Mouse (Mus musculus): ENCODE data around the gene Smarcd3. TPM values are rescaled to one million over a fixed set of nuclear protein-coding genes. Genes with fewer than 3 reads are reported as not detected.
A peak's percentile ranks its signal among the peaks of the same experiment; 100 is the strongest.

Gene Smarcd3
- total RNA-seq (2021) = 10 to 100 TPM; 61.4 to 67.8 TPM

DNA sequence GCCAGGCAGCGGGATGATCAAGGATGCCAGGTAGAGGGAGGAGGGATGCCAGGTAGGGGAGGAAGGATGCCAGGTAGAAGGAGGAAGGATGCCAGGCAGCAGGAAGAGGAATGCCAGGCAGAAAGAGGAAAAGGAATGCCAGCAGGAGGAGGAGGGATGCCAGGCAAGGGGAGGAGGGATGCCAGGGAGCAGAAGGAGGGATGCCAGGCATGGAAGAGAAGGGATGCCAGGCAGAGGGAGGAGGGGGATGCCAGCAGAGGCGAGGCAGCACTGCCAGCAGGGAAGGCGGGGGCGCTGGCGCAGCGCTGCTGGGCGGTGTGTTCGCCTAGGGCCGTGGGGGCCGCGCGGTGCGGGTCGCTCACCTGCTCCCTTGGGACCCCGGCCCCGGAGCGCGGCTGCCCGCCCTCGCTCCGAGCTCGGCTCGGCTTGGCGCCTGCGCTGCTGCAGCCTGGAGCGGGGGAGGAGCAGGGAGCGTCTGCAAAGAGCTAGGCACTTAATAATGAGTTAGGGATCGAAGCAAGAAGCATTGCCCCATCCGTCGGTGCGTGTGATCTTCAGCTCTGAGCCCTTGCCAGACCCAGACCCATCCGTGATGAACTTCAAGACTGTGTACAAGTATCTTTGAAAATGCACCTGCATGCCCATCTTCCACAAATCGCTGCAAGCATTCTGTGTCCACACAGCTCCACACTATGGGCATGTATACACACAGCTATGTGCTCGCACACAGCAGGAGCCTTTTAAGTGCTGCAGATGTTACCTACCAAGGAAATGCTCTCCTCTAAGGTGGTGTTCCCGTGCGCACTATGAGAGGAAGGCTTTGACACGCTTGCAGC lies at the start of gene Smarcd3:
Smarcd3 (minus strand) TSS at position 426 of the 836 bp plus-strand sequence.
- intact Hi-C loops (cut with DNase I) = no loop called here

DNA sequence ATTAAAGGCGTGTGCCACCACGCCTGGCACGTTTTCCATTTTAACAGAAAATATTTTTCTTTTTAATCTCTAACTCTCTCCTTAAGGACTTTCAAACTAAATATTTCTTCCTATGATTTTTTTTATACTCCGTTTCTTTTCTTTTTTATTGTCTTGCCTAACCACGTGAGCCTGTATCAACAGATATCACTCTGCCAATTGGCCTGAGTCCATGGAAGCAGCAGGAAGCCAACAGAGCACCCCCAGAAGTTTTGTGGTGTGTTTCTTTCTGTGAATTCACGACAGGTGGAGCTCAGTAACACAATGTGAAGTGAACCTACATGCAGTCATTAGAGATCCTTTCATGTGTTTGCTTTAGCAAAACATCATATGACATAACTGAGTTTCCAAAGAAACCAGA lies 37.2 kb upstream of the Smarcd3 start:
- intact Hi-C loops (cut with DNase I) = no loop called here

More for the DNA sequence above, at the start of gene Smarcd3:
- DNase-seq = peak; percentile 51 to 52

DNA sequence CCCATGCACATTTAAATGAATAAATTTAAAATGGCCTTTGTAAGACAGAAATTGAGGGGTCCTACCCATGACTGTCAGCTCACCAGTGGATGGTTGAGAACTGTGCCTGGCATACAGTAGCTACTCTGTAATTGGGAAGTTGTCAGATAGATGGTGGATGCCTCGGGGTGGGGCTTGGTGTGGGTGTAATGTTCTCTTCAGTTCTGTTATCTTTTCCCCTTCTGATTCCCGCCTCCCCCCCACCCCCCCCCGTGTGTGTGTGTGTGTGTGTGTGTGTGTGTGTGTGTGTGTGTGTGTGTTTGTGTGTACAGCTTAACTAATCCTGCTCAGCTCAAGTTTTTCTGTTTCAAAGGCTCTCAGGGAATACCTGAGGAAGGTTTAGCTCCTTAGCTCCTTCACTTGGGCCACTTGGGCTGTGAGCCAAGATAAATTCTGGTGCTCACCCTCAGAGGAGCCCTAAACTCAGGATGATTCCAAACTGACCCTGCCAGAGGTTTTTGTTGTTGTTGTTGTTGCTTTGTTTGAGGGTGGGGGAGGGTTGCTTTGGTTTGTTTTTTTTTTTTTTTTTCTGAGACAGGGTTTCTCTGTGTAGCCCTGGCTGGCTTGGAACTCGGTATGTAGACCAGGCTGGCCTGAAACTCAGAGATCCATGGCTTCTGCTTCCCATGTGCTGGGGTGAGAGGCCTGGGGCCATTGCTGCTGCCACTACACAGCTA lies 35.7 kb upstream of the Smarcd3 start:
- intact Hi-C loops (cut with DNase I) = no loop called here
- no peak for DNase-seq

More for the DNA sequence above, 37.2 kb upstream of the Smarcd3 start:
- DNase-seq = no peak

DNA sequence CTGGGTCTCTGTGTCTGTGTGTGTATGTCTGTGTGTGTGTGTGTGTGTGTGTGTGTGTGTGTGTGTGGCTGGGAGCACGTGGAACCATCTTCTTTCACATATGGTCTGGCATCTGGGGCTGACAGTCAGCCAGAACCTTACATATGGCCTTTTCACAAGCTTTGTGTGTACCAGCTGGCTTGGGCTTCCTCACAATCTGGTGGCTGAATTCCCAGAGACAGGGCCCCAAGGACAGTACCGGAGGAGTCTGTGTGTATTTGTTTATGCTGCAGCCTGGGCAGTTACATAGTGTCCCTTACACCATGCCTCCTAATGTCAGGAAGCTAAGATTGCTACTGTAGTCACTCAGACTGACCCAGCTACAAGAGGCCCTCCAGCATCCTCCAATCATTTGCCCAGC lies 32.9 kb upstream of the Smarcd3 start:
- intact Hi-C loops (cut with DNase I) = no loop called here
- peak; percentile 23 to 30 for DNase-seq

DNA sequence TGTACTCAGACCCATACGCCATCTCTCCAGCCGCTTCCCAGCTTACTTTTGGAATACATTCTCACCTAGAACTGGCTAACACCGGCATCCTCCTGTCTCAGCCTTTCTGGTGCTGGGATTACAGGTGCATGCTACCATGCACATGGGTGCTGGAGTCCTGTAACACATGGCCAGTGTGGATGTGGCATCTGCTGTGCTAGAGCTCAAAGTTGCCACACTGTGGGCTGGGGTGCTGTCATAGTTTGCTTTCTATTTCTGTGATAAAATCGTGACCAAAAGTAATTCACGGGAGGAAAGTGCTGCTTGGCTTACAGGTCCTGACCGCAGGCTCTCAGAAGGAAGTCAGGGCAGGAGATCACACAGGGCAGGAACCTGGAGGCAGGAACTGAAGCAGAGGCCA lies 30.3 kb upstream of the Smarcd3 start:
- DNase-seq = no peak
- intact Hi-C loops (cut with DNase I) = loop anchor here (5.0 kb wide), 2 partner anchors 122 to 167 kb away; no protein-coding TSS in a partner anchor

DNA sequence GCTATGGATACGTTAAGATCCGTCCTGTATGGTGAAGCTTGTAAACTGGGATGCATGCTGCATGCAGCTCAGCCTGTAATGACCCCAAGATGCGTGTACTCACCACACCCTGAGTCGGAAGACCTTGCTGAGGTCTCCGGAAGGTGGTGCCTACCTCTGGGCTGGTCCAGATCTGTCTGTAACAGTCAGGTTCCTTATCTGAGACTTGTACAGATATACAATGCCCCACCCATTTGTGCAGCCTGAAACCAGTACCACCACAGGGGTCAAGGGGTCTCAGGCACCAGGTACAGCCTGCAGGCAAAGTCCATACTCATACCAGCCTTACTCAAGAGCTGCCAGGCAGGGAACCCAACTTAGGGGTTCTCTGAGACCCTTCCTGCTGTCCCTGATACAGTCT lies 28.6 kb upstream of the Smarcd3 start:
- no peak for DNase-seq
- intact Hi-C loops (cut with DNase I) = loop anchor here (2.0 to 5.0 kb wide), 3 partner anchors 56 to 165 kb away; no protein-coding TSS in a partner anchor

DNA sequence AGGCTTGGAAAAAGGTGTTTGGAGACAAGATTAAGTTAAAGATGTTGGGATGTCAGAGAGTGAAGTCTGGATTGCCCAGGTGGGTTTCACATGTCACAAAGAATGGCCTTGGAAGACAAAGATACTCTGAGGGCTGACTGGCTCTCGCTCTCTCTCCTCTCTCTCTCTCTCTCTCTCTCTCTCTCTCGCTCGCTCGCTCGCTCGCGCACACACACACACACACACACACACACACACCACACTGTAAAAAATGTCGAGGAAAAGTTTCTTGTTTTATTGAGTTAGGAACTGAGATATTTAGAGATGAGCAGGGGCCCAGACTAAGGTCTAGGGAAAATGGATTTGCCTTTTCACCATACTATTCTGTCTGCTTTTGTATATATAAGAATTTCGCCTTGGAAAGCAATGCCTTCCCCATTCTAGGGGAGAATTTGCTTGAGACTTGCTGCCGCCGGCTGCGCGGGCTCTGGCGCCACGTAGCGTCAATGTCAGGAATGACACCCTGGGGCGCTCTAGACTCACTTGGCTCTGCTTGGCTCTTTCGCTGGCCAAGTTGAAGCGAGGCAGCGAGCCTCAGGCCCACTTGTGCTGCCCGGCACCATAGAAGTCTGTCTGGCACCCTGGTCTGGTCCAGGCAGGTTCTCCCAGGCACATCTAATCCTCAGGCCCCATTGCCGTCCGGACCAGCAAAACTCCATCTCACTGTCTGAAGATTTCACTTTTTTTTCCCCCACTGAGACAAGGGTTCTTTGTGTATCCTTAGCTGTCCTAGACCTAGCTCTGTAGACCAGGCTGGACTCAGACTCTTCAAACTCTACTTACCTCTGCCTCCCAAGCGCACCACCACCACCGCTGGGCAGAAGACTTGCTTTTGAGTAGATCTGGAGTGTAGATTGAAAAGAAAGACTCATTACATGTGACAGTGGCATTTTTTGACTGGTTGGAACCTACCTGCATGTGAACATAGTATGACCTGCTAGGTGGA lies 27.8 kb upstream of the Smarcd3 start:
- peak; percentile 91 to 93 for DNase-seq
- intact Hi-C loops (cut with DNase I) = loop anchor here (2.0 to 5.0 kb wide), 4 partner anchors 55 to 165 kb away; no protein-coding TSS in a partner anchor

DNA sequence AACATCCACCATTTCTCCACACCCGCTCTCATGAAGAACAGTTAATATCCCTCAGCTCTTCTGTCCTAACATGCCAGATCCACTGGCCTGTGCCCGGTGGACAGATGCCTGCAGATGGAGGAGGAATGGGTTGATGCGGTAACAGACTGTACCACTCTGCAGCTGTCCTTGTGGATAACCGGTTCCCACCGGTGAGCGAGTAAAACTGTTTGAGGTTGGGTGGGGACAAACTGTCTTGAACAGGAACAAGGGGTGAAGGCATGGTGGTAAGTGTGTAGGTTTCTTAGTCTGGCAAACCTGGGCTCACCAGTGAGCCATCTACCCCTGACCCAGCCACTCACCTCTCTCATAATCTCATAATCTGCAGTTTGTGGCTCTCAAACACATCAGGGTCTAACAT lies 27.1 kb upstream of the Smarcd3 start:
- intact Hi-C loops (cut with DNase I) = loop anchor here (2.0 to 5.0 kb wide), 3 partner anchors 119 to 164 kb away; no protein-coding TSS in a partner anchor
- no peak for DNase-seq

DNA sequence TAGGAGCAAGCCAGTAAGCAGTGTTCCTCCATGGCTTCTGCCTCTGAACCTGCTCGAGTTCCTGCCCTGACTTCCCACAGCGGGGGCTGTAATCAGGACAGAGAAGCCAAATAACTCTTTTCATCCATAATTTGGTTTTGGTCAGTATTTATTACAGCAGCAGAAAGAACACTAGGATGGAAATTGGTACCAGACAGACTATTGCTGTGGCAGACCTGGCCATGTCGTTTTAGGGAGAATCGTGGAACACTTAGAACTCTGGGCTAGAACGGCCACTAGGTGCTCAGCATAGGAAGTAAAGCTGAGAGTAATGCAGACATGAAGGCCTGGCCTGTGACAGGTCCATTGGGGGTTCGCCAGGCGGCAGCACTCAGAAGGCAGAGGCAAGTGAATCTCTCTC lies 25.5 kb upstream of the Smarcd3 start:
- intact Hi-C loops (cut with DNase I) = loop anchor here (2.0 to 5.0 kb wide), 3 partner anchors 117 to 162 kb away; no protein-coding TSS in a partner anchor
- DNase-seq = no peak

DNA sequence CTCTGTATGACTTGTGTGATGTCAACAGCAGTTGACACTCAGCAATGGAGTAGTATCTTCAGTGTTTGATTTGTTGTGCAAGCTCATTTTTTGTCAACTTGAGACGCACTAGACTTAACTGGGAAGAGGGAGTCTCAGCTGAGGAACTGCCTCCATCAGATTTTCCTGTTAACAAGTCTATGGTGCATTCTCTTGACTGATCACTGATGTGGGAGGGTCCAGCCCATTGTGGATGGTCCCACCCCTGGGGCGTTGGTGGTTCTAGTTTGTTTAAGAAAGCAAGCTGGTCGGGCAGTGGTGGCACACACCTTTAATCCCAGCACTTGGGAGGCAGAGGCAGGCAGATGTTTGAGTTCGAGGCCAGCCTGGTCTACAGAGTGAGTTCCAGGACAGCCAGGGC lies 25.0 kb upstream of the Smarcd3 start:
- no peak for DNase-seq
- intact Hi-C loops (cut with DNase I) = no loop called here

DNA sequence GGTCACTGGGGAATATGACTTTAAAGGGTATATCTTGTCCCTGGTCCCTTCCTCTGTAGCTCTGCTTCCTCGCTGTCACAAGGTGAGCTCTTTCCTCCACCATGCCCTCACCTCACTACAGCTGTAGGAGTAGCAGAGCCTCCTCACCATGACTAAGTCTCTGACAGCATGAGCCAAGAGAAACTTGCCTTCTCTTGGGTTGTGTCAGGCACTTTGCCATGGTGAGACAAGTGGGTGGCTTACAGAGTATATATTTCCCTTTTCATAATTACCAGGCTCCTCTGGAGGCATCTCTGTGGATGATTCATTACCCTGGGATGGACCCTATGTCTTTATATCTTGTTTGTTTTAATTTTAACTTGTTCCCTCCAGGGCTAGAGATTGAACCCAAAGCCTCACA lies 21.2 kb upstream of the Smarcd3 start:
- DNase-seq = no peak
- intact Hi-C loops (cut with DNase I) = no loop called here

DNA sequence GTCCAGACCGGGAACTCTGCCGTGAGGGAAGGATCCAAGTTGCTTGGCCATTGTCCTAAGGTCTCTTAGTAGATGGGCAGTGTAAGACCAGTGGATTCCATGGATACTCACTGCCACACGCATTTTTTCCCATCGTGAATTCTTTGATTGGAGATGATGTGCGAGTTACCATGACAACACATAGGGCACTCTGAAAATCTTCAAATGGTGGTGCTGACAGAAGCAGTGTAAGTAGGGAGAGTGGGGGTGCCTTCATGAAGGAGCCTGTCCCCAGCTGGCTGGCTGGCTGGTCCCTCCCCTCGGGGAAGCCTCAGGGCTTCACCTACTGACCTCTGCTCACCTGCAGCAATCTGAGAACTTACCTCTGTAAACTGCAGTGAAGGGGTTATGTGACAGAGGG lies 14.9 kb upstream of the Smarcd3 start:
- intact Hi-C loops (cut with DNase I) = no loop called here
- no peak for DNase-seq

DNA sequence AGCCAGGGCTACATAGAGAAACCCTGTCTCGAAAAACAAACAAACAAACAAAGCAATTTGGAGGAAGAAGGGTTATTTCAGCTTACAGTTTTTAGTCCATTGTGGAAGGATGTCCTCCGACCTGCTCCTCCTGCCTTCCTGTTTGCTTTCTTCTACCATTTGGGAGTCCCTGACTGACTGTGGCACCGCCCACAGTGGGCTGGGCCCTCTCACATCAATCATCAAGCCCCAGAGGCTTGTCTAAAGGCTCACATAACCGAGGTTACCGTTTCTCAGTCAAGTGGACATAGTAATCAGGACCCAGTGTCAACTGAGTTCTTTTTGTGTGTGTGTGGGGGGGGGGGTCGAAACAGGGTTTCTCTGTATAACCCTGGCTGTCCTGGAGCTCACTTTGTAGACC lies 13.9 kb upstream of the Smarcd3 start:
- intact Hi-C loops (cut with DNase I) = no loop called here
- DNase-seq = no peak

DNA sequence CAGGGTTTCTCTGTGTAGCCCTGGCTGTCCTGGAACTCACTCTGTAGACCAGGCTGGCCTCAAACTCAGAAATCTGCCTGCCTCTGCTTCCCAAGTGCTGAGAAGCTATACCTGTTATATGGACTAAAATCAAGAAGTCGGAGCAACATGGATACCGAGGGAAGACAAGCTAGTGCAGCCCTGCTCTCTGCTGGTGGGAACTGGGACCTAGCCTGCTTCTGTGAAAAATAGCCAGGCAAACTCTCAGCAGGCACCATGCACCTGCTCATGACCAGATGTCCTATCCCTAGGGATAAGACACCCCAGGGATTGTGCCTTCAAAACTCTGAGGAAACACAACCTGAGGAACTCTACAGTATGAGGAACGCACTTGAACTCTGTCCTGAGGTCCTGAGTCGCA lies 12.8 kb upstream of the Smarcd3 start:
- intact Hi-C loops (cut with DNase I) = no loop called here
- DNase-seq = no peak

DNA sequence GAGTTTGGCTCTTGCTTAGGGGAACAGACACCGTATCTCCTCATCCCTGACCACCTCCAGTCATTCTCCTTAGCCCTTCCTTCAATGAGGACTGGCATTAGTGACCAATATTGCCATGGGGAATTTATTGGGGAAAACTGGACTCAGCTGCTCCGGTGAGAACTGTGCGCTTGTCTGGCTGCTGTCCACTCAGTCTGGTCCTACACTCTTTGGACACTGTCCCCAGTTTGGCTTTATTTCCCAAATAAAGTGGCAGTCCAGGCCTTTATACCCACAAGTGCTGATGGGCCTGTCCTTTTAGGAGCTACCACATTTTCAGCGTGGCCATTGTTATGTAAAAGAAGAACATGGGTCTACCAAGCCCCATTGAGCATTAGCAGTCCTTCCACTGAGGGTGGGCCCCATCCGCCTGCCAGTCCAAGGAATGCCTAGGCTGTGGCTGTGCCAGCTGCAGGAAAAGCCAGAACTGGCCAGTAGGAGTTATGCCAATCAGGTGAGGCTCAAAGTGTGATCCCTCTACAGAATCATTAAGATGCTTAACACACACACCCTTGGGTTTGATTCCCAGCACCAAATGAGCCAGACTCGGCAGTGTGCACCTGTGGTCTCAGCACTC lies 11.4 kb upstream of the Smarcd3 start:
- intact Hi-C loops (cut with DNase I) = no loop called here
- no peak for DNase-seq

DNA sequence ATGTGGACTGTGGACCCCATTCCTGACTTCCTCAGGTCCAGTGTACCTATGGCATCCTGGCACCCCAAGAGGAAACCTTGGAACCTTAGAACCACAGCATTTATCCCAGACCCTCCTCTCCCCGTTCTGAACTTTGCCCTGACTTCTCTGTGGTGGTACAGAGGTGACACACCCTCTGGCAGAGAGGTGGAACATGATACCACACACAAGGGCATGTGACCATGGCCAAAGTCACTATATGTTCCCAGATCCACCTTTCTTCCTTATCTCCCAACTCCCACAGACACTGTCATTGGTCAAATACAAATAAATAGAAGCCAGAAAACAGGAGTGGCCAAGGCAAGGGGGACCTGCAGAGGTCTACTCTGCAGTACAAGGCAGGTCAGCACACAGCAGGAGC lies 10.9 kb upstream of the Smarcd3 start:
- intact Hi-C loops (cut with DNase I) = no loop called here
- no peak for DNase-seq

DNA sequence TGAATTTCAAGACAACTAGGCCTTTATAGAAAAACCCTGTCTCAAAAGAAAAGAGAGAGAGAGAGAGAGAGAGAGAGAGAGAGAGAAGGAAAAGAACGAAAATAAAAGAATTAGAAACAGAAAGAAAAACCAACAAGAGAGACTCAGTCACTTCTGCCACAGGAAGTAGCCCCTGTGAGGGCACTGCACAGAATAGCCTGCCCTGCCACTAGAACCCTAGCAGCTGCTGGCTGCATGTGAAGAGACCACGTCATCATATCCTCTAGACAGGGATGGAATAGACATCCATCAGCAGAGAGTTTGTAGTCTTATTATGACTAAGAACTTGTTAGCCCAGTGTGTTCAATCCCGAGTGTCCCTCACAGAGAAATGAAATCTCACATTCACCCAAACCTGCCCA lies 5.5 kb upstream of the Smarcd3 start:
- DNase-seq = no peak
- intact Hi-C loops (cut with DNase I) = no loop called here

DNA sequence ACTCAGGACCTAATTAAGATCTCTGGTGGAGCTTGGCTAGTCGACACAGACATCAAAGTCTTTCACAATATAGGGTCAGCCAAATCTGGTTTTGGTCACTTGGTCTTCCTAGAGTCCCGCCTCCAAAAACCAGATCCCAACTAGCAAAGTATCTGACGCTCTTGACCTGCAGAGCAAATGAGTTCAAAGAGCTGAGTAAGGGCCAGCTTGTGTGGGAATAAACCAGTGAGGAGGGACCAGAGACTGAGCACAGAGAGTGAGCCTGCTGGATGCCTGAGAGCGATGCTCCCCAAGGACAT lies 560 bp upstream of the Smarcd3 start:
- DNase-seq = no peak
- intact Hi-C loops (cut with DNase I) = no loop called here

DNA sequence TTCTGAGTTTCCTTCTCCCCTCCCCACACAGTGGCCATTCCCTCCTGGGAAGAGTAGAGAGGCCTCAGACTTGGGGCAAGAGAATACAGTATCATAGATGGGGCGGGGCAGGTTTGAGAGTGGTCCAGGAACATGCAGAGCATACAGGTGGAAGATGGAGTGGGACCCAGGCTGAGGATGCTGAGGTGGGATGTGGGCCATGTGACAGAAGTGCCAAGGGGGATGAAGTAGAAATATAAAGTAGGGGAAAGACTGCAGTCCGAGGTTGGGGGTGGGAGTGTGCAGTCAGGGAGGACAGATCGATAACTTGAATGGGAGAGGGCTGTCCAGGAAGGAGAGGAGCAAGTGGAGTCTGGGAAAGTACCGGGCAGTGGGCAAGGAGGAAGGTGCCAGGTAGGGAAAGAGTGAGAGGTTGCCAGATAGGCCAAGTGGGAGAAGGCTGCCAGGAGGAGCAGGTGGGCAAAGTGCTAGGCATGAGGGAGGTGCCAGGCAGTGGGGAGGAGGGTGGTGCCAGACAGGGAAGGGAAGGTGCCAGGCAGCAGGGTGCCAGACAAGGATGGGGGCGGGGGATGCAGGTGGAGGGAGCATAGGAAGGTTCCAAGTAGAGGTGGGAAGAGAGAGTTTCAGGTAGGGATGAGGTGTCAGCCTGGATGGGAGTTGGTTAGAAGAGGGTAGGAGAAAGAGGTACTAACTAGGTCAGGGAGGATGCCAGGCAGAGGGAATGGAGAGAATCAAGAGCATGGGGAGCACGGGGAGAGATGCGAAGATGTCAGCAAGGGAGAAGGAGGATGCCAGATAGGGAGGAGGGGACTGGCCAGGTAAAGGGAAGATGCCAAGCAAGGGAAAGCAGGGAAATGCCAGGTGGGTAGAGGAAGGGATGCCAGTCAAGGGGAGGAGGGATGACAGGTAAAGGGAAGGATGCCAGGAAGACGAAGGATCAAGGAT lies 898 bp downstream of the Smarcd3 start:
- intact Hi-C loops (cut with DNase I) = no loop called here
- DNase-seq = no peak

Measured in heart, postnatal 10 days (tissue).